Mouse (Mus musculus) hindbrain, embryonic 10.5 days (tissue): ENCODE results near the gene Dclk1. TPM values are rescaled to one million over a fixed set of nuclear protein-coding genes. Genes with fewer than 3 reads are reported as not detected.
"Not testable (repeated sequence)": the region's sequence is repeated elsewhere in the genome, so short reads cannot be mapped to it uniquely, and the experiment has no call there.

Experiments used
- DNase-seq: peaks from one replicate; pipeline ENCODE4 v3.0.0-alpha.2; 2017; ENCODE audit warnings: low spot score
- H3K27ac ChIP-seq: fragments of 300-500 bp; sonication (generic); 2 replicates; pipeline ENCODE4 v1.5.1; 2016; ENCODE audit warnings: mild to moderate bottlenecking, moderate library complexity
- H3K27me3 ChIP-seq: fragments of 300-500 bp; sonication (generic); 2 replicates; pipeline ENCODE4 v1.6.1; 2016; ENCODE audit warnings: mild to moderate bottlenecking; ENCODE audit not compliant: poor library complexity, insufficient read depth, severe bottlenecking
- H3K36me3 ChIP-seq: fragments of 300-500 bp; sonication (generic); 2 replicates; pipeline ENCODE4 v1.6.1; 2016; ENCODE audit warnings: mild to moderate bottlenecking, moderate library complexity
- H3K4me1 ChIP-seq: fragments of 300-500 bp; sonication (generic); replicated peaks from 2 replicates; pipeline ENCODE4 v1.6.1; 2016; ENCODE audit warnings: mild to moderate bottlenecking
- H3K4me3 ChIP-seq: fragments of 300-500 bp; sonication (generic); 2 replicates; pipeline ENCODE4 v1.5.1; 2016; ENCODE audit warnings: mild to moderate bottlenecking, moderate library complexity
- H3K9me3 ChIP-seq: fragments of 300-500 bp; sonication (generic); 2 replicates; pipeline ENCODE4 v1.6.1; 2016; ENCODE audit warnings: mild to moderate bottlenecking, moderate library complexity
- WGBS: fragments of 180-500 bp; shearing (Covaris S2); methylation state at CpG from one replicate; pipeline ENCODE4 v1.1.7; 2016; 5-methylcytosine and 5-hydroxymethylcytosine counted together
- polyA plus RNA-seq: library from polyadenylated mRNA; unstranded; fragments of >200 nt; fragmentation: Nextera tagmentation; extraction: Ambion mirVana; gene quantifications from 2 replicates; pipeline ENCODE4 v1.2.1, GENCODE M21; 2016

Gene Dclk1
- 52.5 and 81.6 TPM in 2 replicates for polyA plus RNA-seq

DNA sequence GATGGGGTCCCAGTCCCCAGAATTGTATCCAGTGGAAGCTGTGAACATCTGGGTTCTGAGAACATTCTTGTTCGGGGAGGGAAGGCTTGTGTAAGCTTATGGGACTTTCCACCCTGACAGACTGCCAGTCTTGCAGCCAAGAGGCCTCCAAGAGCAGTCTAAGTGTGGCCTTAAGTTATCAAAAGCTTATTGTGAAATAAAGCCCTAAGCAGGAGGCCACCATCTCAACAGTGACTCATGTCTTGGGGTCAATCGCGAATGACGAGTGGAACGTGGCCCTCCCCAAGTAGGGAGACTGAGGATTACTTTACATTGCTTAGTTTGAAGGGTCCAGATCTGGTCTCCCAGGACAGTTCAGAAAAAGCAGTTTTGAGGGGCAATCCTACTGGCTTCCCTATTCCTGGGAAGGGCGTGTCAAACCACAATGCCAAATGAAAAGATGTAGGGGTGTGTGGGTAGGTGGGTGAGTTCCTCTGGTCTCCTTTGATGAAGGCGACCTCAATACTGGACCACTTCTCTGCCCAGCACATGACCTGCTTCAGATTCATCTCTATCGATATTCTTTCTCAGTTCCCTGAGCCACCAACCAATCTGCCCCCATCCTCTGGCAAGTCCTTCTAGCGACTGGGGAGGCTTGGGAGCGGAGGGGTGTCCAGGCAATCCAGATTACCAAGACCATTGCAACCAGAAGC, at the start of gene Dclk1:
Dclk1 (plus strand) TSS at position 635 of the 692 bp plus-strand sequence.
- Histone ChIP-seq H3K36me3 (peaks cover under 1% of the 10 kb centered on the region; the same call in 1 of the 2 replicates), H3K27ac (peak within 1 kb of the TSS; percentile 95), H3K27me3 (peaks cover 14% of the 10 kb centered on the region), H3K4me1 (peaks cover 34% of the 10 kb centered on the region), H3K9me3 (no peaks in the 10 kb centered on the region), H3K4me3 (peak within 1 kb of the TSS; percentile 81)
- 35% methylated on average over 10 of the region's 10 CpGs for WGBS
- no peak for DNase-seq

- Histone ChIP-seq H3K36me3 (no peaks in the 10 kb centered on the region), H3K9me3 (0 out of 2 replicates have a peak, but pooled peaks cover 2% of the 10 kb centered on the region), H3K4me1 (no peaks in the 10 kb centered on the region), H3K27ac (no peak overlapping the region), H3K27me3 (no peaks in the 10 kb centered on the region), H3K4me3 (no peak overlapping the region)
- WGBS = 56% methylated on average over 2 of the region's 2 CpGs
- DNase-seq = no peak
These were observed 48.8 kb upstream of the Dclk1 start for GRCm38 (mm10) chr3:55193351-55193750.

DNA sequence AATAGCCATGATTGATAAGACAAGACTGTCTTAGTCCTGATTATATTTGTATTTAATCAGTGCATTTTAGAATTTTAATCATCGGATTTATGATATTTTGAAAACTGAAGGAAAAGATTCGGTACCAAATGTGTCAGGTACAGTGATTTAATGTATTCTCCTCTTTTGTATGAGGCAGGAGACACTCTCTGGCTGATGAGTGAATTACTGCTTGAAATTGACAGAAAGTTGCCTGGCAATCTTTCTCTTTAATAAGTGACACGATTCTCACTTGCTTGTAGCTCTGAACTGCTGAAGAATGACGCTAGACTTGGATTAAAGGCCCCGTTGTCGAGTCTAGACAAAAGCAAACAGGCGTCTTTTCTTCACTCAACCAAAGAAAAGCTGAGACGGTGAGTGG, 47.4 kb upstream of the Dclk1 start:
- H3K9me3 ChIP-seq = 0 out of 2 replicates have a peak, but pooled peaks cover 2% of the 10 kb centered on the region
- H3K27me3 ChIP-seq = no peaks in the 10 kb centered on the region
- 75% methylated on average over 8 of the region's 8 CpGs for WGBS
- H3K36me3 ChIP-seq = no peaks in the 10 kb centered on the region
- no peak overlapping the region for H3K4me3 ChIP-seq
- no peak for DNase-seq
- H3K4me1 ChIP-seq = no peaks in the 10 kb centered on the region
- no peak overlapping the region for H3K27ac ChIP-seq

- WGBS = 88% methylated on average over 5 of the region's 5 CpGs
- H3K27me3 ChIP-seq = no peaks in the 10 kb centered on the region
- 0 out of 2 replicates have a peak, but pooled peaks cover 2% of the 10 kb centered on the region for H3K9me3 ChIP-seq
- H3K4me1 ChIP-seq = no peaks in the 10 kb centered on the region
- H3K4me3 ChIP-seq = no peak overlapping the region
- no peak for DNase-seq
- H3K27ac ChIP-seq = no peak overlapping the region
- no peaks in the 10 kb centered on the region for H3K36me3 ChIP-seq
These were observed 46.4 kb upstream of the Dclk1 start for GRCm38 (mm10) chr3:55195581-55196327.

GRCm38 (mm10) chr3:55196328-55196710, 45.8 kb upstream of the Dclk1 start:
- H3K36me3 ChIP-seq = no peaks in the 10 kb centered on the region
- H3K27me3 ChIP-seq = no peaks in the 10 kb centered on the region
- no peak overlapping the region for H3K27ac ChIP-seq
- H3K4me1 ChIP-seq = no peaks in the 10 kb centered on the region
- H3K9me3 ChIP-seq = 0 out of 2 replicates have a peak, but pooled peaks cover 2% of the 10 kb centered on the region
- no peak overlapping the region for H3K4me3 ChIP-seq
- DNase-seq = no peak
- WGBS = 96% methylated on average over 2 of the region's 2 CpGs

DNA sequence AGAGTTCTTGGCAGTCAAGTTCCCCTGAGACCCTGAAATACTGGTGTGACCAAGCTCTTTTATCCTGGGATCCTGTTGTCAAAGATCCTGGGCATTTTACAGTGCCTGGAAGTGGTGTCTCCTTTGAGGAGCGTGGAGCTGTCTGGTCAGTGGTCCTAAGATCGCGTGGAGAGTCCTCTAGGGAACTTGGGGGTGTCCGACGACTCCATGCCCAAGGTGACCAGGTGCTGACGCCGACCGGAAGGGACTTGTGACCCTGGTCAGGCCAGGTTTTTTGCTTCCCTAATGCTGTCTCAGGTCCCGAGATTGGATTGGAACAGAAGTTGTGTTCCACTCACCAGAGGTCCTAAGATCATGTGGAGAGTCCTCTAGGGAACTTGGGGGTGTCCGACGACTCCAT, 38.5 kb upstream of the Dclk1 start:
- not testable (repeated sequence) for DNase-seq, H3K27ac ChIP-seq, H3K4me3 ChIP-seq, H3K4me1 ChIP-seq, H3K9me3 ChIP-seq, H3K36me3 ChIP-seq, H3K27me3 ChIP-seq
- WGBS = 94% methylated on average over 11 of the region's 11 CpGs

DNA sequence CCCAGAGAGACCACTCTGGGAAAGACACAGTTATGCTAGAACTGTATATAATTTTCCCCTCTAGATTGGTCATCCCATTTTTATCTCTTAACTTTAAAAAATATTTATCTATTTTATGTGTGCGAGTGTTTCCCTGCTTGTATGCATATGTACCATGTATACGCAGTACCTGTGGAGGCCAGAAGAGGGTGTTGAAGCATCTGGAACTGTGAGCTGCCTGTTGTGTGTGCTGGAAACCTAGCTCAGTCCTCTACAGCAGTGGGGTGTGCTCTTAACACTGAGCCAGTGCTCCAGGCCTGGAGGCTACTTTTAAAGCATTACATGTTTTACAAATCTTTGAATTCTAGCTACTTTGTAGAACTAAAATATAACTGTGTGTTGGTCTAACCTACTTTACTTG, 35.8 kb upstream of the Dclk1 start:
- 95% methylated on average over 2 of the region's 2 CpGs for WGBS
- Histone ChIP-seq H3K4me1 (0 out of 2 replicates have a peak, but pooled peaks cover 3% of the 10 kb centered on the region), H3K36me3 (no peaks in the 10 kb centered on the region), H3K27me3 (no peaks in the 10 kb centered on the region), H3K4me3 (no peak overlapping the region), H3K27ac (no peak overlapping the region), H3K9me3 (0 out of 2 replicates have a peak, but pooled peaks cover 2% of the 10 kb centered on the region)
- no peak for DNase-seq

- Histone ChIP-seq H3K27me3 (no peaks in the 10 kb centered on the region), H3K9me3 (0 out of 2 replicates have a peak, but pooled peaks cover 2% of the 10 kb centered on the region), H3K4me1 (0 out of 2 replicates have a peak, but pooled peaks cover 8% of the 10 kb centered on the region), H3K36me3 (no peaks in the 10 kb centered on the region), H3K27ac (no peak overlapping the region), H3K4me3 (no peak overlapping the region)
- DNase-seq = no peak
- WGBS = 72% methylated on average over 6 of the region's 6 CpGs
These were observed 34.5 kb upstream of the Dclk1 start for GRCm38 (mm10) chr3:55207665-55208064.

DNA sequence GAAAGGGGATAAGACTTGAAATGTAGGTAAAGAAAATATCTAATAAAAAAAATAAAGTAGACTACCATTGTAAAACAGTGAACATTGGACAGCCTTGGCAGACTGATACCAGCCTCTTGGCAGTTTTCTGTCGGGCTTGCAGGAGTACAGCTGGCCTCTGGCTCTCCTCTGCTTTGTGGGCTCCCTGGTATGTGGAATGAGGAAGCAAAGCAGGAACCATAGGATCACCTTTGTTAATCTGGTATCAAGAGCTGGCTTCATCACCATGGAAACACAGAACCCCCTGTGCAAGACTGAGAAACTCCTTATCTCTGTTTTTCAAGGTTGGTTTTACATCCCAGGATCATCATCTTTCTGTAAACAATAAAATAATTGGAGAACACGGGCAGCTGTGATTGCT, 29.9 kb upstream of the Dclk1 start:
- WGBS = 39% methylated on average over 2 of the region's 2 CpGs
- no peak for DNase-seq
- Histone ChIP-seq H3K36me3 (no peaks in the 10 kb centered on the region), H3K4me1 (0 out of 2 replicates have a peak, but pooled peaks cover 11% of the 10 kb centered on the region), H3K27ac (no peak overlapping the region), H3K27me3 (no peaks in the 10 kb centered on the region), H3K4me3 (no peak overlapping the region), H3K9me3 (no peaks in the 10 kb centered on the region)

DNA sequence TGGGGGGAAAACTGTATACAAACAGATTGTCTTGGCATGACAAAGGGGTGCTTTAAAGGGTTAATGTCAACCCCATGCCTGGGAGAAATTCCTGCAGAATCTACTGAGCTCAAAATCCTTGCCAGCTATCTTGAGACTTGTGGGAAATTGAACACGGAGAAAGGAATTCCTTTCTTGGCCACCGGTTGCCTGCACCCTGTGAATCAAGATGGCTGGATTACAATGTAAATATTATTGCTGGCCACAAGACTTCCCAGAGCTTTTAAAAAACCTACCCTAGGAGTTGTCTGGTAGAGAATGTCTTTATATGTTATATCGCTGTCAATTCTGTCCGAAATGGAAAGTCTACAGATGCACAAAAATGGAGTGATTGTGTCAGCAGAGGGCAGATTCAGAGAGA, 28.4 kb upstream of the Dclk1 start:
- no peak overlapping the region for H3K27ac ChIP-seq

DNA sequence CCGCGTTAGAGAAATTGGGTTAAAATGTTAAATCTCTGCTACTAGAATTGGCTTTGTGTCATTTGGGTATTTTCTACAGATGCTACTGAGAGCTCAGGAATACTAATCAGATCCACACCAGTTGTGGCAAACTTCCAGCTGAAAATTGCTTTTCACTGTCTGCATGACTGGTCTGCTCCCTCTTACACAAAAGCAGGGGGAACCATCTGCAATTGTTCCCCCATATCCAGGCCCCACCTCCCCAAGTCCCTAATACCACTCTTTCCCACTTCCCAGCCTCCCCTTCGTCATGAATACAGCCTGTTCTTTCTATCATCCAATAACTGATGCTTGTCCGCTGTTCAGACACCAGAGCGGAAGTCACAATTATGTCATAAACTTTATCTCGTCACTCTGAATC, 27.8 kb upstream of the Dclk1 start:
- no peak for DNase-seq
- Histone ChIP-seq H3K27me3 (no peaks in the 10 kb centered on the region), H3K9me3 (no peaks in the 10 kb centered on the region), H3K36me3 (no peaks in the 10 kb centered on the region), H3K27ac (no peak overlapping the region), H3K4me1 (0 out of 2 replicates have a peak, but pooled peaks cover 8% of the 10 kb centered on the region), H3K4me3 (no peak overlapping the region)
- 83% methylated on average over 6 of the region's 6 CpGs for WGBS

More for the DNA sequence above, 28.4 kb upstream of the Dclk1 start:
- Histone ChIP-seq H3K4me3 (no peak overlapping the region), H3K27me3 (no peaks in the 10 kb centered on the region), H3K4me1 (0 out of 2 replicates have a peak, but pooled peaks cover 8% of the 10 kb centered on the region), H3K36me3 (no peaks in the 10 kb centered on the region), H3K9me3 (no peaks in the 10 kb centered on the region)
- WGBS = 58% methylated on average over 4 of the region's 4 CpGs
- DNase-seq = no peak

DNA sequence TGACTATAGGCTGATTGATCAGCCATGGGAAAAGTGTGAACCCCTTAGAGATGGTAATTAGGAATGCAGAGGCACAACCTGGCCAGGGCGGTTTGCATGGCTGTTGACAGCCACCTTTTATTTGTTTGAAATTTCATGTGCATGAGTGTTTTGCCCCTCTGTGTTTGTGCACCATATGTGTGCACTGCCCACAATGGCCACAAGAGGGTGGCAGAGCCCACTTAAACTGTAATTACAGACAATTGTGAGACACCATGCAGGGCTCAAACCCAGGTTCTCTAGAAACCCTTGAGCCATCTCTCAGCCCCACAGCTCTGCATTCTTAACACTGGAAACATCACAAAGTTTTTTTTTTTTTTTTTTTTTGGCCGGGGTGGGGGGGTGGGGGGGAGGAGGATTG, 19.7 kb upstream of the Dclk1 start:
- Histone ChIP-seq H3K4me1 (peaks cover 17% of the 10 kb centered on the region), H3K9me3 (peaks cover 9% of the 10 kb centered on the region), H3K36me3 (no peaks in the 10 kb centered on the region), H3K27ac (no peak overlapping the region), H3K4me3 (no peak overlapping the region), H3K27me3 (no peaks in the 10 kb centered on the region)
- 84% methylated on average over 2 of the region's 2 CpGs for WGBS
- DNase-seq = no peak

DNA sequence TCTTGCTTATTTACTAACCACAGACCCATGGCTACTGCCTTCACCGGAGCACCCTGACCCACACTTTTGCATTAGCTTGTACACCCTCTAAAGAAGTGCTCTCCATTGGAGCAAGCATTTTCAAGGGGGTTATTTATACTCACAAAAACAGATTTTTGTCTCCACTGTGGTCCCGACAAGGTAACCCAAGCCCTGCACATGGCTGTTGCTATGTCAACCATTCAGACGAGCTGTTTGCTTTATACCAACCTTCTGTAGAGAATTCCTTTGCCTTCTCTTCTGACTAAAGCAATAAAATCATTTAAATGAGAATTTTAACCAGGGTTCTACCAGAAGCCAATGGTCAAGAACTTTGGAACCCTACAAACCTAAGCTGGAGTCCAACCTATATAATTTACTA, 18.3 kb upstream of the Dclk1 start:
- Histone ChIP-seq H3K9me3 (peaks cover 9% of the 10 kb centered on the region), H3K27me3 (no peaks in the 10 kb centered on the region), H3K27ac (no peak overlapping the region), H3K36me3 (no peaks in the 10 kb centered on the region), H3K4me3 (no peak overlapping the region), H3K4me1 (peaks cover 17% of the 10 kb centered on the region)
- no peak for DNase-seq
- WGBS = 85% methylated on average over 3 of the region's 3 CpGs
